Mouse (Mus musculus) lung, adult 2 months (tissue): Measurements from ENCODE around the gene Frmd3. TPM values are rescaled to one million over a fixed set of nuclear protein-coding genes. Genes with fewer than 3 reads are reported as not detected.

Experiments used
- DNase-seq: peaks from one replicate; pipeline ENCODE4 v3.0.0; 2022
- H3K4me1 ChIP-seq: fragments of 200-500 bp; 2 replicates; pipeline ENCODE4 v1.6.1; 2011; ENCODE audit warnings: low read length; ENCODE audit not compliant: control insufficient read depth, insufficient read depth
- H3K4me3 ChIP-seq: fragments of 200-500 bp; replicated peaks from 2 replicates; pipeline ENCODE3; 2011; ENCODE audit warnings: low read depth, mild to moderate bottlenecking, control low read depth, low read length; ENCODE audit errors: extremely low read depth
- CTCF ChIP-seq: fragments of 200-500 bp; IDR thresholded peaks from 2 replicates; pipeline ENCODE4 v1.5.1; 2011; ENCODE audit warnings: mild to moderate bottlenecking, low read length, control low read depth; ENCODE audit not compliant: insufficient read depth
- POLR2A ChIP-seq: fragments of 200-500 bp; IDR thresholded peaks from 2 replicates; pipeline ENCODE4 v1.6.1; 2011; ENCODE audit warnings: low read depth, mild to moderate bottlenecking, control low read depth, low read length, borderline replicate concordance; ENCODE audit errors: extremely low read depth
- WGBS: fragments of 180-500 bp; shearing (Covaris S2); methylation state at CpG from one replicate; pipeline ENCODE4 v1.1.7; 2018; 5-methylcytosine and 5-hydroxymethylcytosine counted together
- polyA plus RNA-seq: library from polyadenylated mRNA; depleted of rRNA; stranded (reverse); fragments of >200 nt; gene quantifications from 2 replicates; pipeline ENCODE4 v1.2.3, GENCODE M21; 2012; rRNA removed

The Frmd3 gene
- 0.06 and 0.08 TPM in 2 replicates for polyA plus RNA-seq

DNA sequence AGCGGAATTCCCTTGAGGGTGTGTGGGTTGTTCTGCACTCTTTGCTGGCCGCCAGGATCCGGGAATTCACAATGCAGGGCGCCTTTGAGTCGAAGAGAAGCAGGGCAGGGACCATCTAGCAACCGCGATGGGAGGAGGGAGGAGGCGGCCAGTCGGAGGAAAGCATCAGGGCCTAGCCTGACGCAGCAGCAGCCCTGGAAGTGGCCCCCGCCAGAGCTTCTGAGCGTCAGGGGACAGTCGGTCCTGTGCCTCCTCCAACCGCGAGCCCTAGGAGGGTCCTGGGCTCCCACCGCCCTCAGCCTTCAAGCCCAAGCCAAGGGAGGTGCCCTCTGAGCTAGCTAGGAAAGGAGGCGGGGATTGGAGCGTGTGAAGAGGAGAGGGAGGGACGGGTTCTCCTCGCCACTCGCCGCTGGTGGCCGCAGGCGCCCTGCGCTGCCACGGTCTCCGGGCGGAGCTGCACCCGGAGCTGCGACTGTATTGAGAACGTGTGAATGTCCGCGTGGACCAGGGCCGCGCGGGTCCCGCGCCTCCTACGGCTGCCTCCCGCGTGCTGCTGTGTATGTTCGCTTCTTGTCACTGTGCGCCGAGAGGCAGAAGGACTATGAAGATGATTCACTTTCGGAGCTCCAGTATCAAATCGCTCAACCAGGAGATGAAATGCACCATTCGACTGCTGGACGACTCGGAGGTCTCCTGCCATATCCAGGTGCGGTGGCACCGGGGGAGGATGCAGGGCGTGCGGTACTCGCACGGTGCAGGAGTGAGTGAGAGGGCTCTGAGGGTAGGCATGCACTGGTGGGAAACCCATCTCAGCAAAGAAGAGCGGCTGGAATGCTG, at the start of gene Frmd3:
Gene Frmd3, plus strand, starts transcription at position 232 of the 837 bp plus-strand sequence.
- no peak within 1 kb of the TSS for H3K4me3 ChIP-seq
- H3K4me1 ChIP-seq = no peaks in the 10 kb centered on the region
- no peak for DNase-seq
- TF ChIP-seq POLR2A (no peak), CTCF (no peak)
- WGBS = 2% methylated on average over 56 of the region's 56 CpGs

- TF ChIP-seq CTCF = no peak
- TF ChIP-seq POLR2A = no peak
- Histone ChIP-seq H3K4me1 (no peaks in the 10 kb centered on the region), H3K4me3 (no peak overlapping the region)
- DNase-seq = no peak
- WGBS = 73% methylated on average over 3 of the region's 3 CpGs
Observed at GRCm38 (mm10) chr4:73980454-73980853, 32.8 kb upstream of the Frmd3 start.

DNA sequence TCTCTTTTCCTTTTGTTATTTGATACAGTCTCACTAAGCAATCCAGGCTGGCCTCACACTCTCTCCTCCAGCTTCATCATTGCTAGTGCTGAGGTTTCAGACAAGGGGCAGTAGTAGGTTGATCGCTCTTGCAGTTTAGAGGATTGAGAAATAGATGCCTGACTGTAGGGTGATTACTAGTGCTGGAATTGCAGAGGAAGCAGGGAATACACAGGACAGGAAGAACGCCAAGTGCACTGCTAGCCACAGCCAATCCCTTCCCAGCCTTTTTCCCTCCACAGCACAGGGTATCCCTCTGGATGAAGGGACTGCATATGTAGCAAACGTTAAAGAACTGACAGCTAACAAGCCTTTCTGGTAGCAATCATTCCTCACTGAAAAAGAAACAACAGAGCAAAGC, 965 bp upstream of the Frmd3 start:
- Histone ChIP-seq H3K4me3 (no peak overlapping the region), H3K4me1 (no peaks in the 10 kb centered on the region)
- TF ChIP-seq CTCF (no peak), POLR2A (no peak)
- 48% methylated on average over 3 of the region's 3 CpGs for WGBS
- DNase-seq = no peak

DNA sequence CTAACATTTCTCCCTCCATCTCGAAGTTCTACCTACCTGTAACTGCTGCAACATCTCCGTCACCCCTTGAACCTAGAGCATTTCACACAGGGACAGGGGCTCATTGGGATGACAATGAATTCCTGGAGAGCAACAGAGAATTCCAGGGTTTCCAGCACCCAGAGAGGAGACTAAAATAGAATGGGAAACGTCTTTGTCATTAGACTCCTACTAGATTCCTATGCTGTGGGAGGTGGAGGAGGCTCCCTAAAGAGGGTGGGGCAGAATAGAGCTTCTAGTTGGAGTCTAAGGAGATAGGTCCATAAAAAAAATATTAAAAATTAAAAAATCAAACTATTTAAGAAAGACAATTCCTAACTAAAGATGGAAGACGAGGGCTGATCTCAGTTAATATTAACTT, 542 bp upstream of the Frmd3 start:
- no peak overlapping the region for H3K4me3 ChIP-seq
- 40% methylated on average over 4 of the region's 4 CpGs for WGBS
- TF ChIP-seq POLR2A (no peak), CTCF (no peak)
- no peak for DNase-seq
- no peaks in the 10 kb centered on the region for H3K4me1 ChIP-seq

GRCm38 (mm10) chr4:74014048-74014500, 832 bp downstream of the Frmd3 start:
- 8% methylated on average over 11 of the region's 11 CpGs for WGBS
- TF ChIP-seq CTCF (no peak), POLR2A (no peak)
- Histone ChIP-seq H3K4me1 (no peaks in the 10 kb centered on the region), H3K4me3 (no peak overlapping the region)
- no peak for DNase-seq

- WGBS = 54% methylated on average over 2 of the region's 2 CpGs
- no peak for DNase-seq
- TF ChIP-seq POLR2A = no peak
- no peak for TF ChIP-seq CTCF
- no peak overlapping the region for H3K4me3 ChIP-seq
- no peaks in the 10 kb centered on the region for H3K4me1 ChIP-seq
Observed at GRCm38 (mm10) chr4:74020084-74020483, 6.8 kb downstream of the Frmd3 start.

- DNase-seq = no peak
- Histone ChIP-seq H3K4me1 (no peaks in the 10 kb centered on the region), H3K4me3 (no peak overlapping the region)
- TF ChIP-seq POLR2A (no peak), CTCF (no peak)
Observed at GRCm38 (mm10) chr4:74043226-74043625, 30.0 kb downstream of the Frmd3 start.

DNA sequence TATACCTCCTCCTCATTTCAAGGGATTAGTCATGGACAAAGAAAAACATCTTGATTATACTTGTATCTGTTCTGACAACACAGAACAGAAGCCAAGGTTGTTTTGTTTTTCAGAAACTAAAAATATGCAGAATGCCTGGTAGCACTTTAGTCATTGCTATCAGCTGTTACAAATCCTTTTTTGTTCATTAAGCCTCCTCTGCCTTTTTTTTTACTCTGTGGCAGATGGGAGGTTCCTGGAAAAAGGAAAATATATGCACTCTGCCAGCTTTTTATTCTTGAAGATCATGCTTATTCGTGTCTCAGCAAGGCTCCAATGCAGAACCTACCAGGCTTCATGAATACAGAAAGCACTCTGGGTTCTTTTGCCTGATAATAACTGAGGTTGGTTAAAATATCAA, 38.5 kb downstream of the Frmd3 start:
- WGBS = 60% methylated on average over 1 of the region's 1 CpGs
- TF ChIP-seq POLR2A (no peak), CTCF (no peak)
- DNase-seq = no peak
- Histone ChIP-seq H3K4me1 (no peaks in the 10 kb centered on the region), H3K4me3 (no peak overlapping the region)

DNA sequence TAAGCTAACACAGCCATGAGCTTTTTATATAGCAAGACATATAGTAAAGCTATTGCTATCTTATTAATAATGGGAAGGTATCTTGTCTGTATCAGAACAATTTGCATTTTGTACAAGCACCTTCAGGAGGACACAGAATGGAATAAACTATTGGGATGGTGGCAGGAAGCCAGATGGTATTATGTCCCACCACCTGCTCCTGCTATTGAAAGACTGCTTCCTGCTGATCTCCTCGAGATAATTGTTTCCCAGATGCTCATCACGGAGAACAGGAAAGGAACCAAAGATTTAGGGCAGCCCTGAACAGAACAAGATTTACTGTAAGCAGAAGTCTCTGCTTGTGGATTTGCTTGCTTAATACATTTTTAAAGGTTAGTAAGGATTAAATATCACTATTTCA, 63.5 kb downstream of the Frmd3 start:
- no peak for DNase-seq
- no peak overlapping the region for H3K4me3 ChIP-seq
- no peaks in the 10 kb centered on the region for H3K4me1 ChIP-seq
- TF ChIP-seq POLR2A (no peak), CTCF (no peak)
- 16% methylated on average over 2 of the region's 2 CpGs for WGBS

- H3K4me3 ChIP-seq = no peak overlapping the region
- DNase-seq = no peak
- no peak for TF ChIP-seq CTCF
- no peak for TF ChIP-seq POLR2A
- H3K4me1 ChIP-seq = no peaks in the 10 kb centered on the region
- WGBS = 78% methylated on average over 3 of the region's 3 CpGs
Observed at GRCm38 (mm10) chr4:74110816-74111215, 97.6 kb downstream of the Frmd3 start.
